Mouse (Mus musculus): ENCODE measurements around the gene Slc26a8. TPM values are rescaled to one million over a fixed set of nuclear protein-coding genes. Genes with fewer than 3 reads are reported as not detected.

Slc26a8 gene
- total RNA-seq, 2 experiments from 2014 or later: 6.0 to 10.8 TPM

- DNase-seq (ENCODE audit: extremely low spot score in 1 of 2, low spot score in 1 of 2): no peak
Measured at GRCm38 (mm10) chr17:28612603-28613002, 77.4 kb downstream of the Slc26a8 start.

- DNase-seq (ENCODE audit: extremely low spot score in 1 of 2, low spot score in 1 of 2): no peak
Measured at GRCm38 (mm10) chr17:28609543-28609942, 80.5 kb downstream of the Slc26a8 start.

- no peak for DNase-seq (ENCODE audit: extremely low spot score in 1 of 2, low spot score in 1 of 2)
Measured at GRCm38 (mm10) chr17:28601557-28602250, 88.3 kb downstream of the Slc26a8 start.

- DNase-seq (ENCODE audit: extremely low spot score in 1 of 2, low spot score in 1 of 2): no peak
Measured at GRCm38 (mm10) chr17:28600780-28601179, 89.3 kb downstream of the Slc26a8 start.

- no peak for DNase-seq (ENCODE audit: extremely low spot score in 1 of 2, low spot score in 1 of 2)
Measured at GRCm38 (mm10) chr17:28593965-28594364, 96.1 kb downstream of the Slc26a8 start.

- peak; percentile 65 to 87 for DNase-seq (ENCODE audit: extremely low spot score in 1 of 2, low spot score in 1 of 2)
Measured at GRCm38 (mm10) chr17:28592998-28593397, 97.0 kb downstream of the Slc26a8 start.

GRCm38 (mm10) chr17:28591476-28591875 is 98.6 kb downstream of the Slc26a8 start:
- DNase-seq (ENCODE audit: extremely low spot score in 1 of 2, low spot score in 1 of 2): no peak

GRCm38 (mm10) chr17:28590596-28590995 is 99.4 kb downstream of the Slc26a8 start:
- DNase-seq (ENCODE audit: extremely low spot score in 1 of 2, low spot score in 1 of 2): no peak

GRCm38 (mm10) chr17:28588591-28588990 is 101.4 kb downstream of the Slc26a8 start:
- no peak for DNase-seq (ENCODE audit: extremely low spot score in 1 of 2, low spot score in 1 of 2)

Other genes with a start within 250 kb of the Slc26a8 start
- gene Fkbp5, start 172.7 kb downstream of the Slc26a8 start, total RNA-seq (2021): 10 to 100 TPM; 62.5 to 85.0 TPM
- not detected for gene Armc12, start 159.4 kb downstream of the Slc26a8 start, total RNA-seq (2021)
- not detected for gene Clpsl2, start 140.8 kb downstream of the Slc26a8 start, total RNA-seq (2021)
- gene Clps, start 129.5 kb downstream of the Slc26a8 start, total RNA-seq (2021): not detected
- 1 to 10 TPM; 3.6 to 4.0 TPM for gene Lhfpl5, start 114.6 kb downstream of the Slc26a8 start, total RNA-seq (2021)
- 10 to 100 TPM; 74.0 to 88.7 TPM for gene Srpk1, start 67.5 kb downstream of the Slc26a8 start, total RNA-seq (2021)
- gene Mapk14, start 1.1 kb upstream of the Slc26a8 start, total RNA-seq (2021): 10 to 100 TPM; 69.7 to 82.2 TPM
- gene AC170998.1, start 35.9 kb upstream of the Slc26a8 start, total RNA-seq (2021): 1 to 10 TPM; 1.6 to 1.7 TPM
- gene Mapk13, start 79.1 kb upstream of the Slc26a8 start, total RNA-seq (2021): 1 to 10 TPM in 1 of 2 experiments, under 1 TPM in 1; 0.45 to 1.3 TPM
- 10 to 100 TPM; 36.2 to 50.0 TPM for gene Brpf3, start 110.9 kb upstream of the Slc26a8 start, total RNA-seq (2021)
- under 1 TPM; 0.42 to 0.66 TPM for gene Pnpla1, start 168.2 kb upstream of the Slc26a8 start, total RNA-seq (2021)
- 1 to 10 TPM; 3.1 to 3.9 TPM for gene 4930539E08Rik, start 225.1 kb upstream of the Slc26a8 start, total RNA-seq (2021)